Mouse (Mus musculus) olfactory bulb, adult 2 months (tissue): ENCODE measurements around the gene Idh3g. TPM values are rescaled to one million over a fixed set of nuclear protein-coding genes. Genes with fewer than 3 reads are reported as not detected.
"Not testable (repeated sequence)": the region's sequence is repeated elsewhere in the genome, so short reads cannot be mapped to it uniquely, and the experiment has no call there.

Experiments
- H3K27ac ChIP-seq: fragments of 200-500 bp; 2 replicates; pipeline ENCODE4 v1.5.1; 2012; ENCODE audit warnings: low read depth, low read length; ENCODE audit not compliant: insufficient read depth
- H3K4me1 ChIP-seq: fragments of 200-500 bp; 2 replicates; pipeline ENCODE4 v1.6.1; 2012; ENCODE audit warnings: low read length; ENCODE audit not compliant: control insufficient read depth, insufficient read depth
- H3K4me3 ChIP-seq: fragments of 200-500 bp; 2 replicates; pipeline ENCODE4 v1.5.1; 2012; ENCODE audit warnings: mild to moderate bottlenecking, low read depth, low read length, moderate library complexity; ENCODE audit not compliant: insufficient read depth
- CTCF ChIP-seq: fragments of 200-500 bp; IDR thresholded peaks from 2 replicates; pipeline ENCODE4 v1.5.1; 2012; ENCODE audit warnings: low read depth, mild to moderate bottlenecking, low read length, moderate library complexity; ENCODE audit not compliant: insufficient read depth
- POLR2A ChIP-seq: fragments of 200-500 bp; IDR thresholded peaks from 2 replicates; pipeline ENCODE4 v1.6.1; 2012; ENCODE audit warnings: mild to moderate bottlenecking, low read depth, low read length, moderate library complexity; ENCODE audit not compliant: insufficient read depth
- WGBS: fragments of 180-500 bp; shearing (Covaris S2); methylation state at CpG from one replicate; pipeline ENCODE4 v1.1.7; 2018; 5-methylcytosine and 5-hydroxymethylcytosine counted together
- polyA plus RNA-seq: library from polyadenylated mRNA; stranded (reverse); fragments of >200 nt; gene quantifications from 2 replicates; pipeline ENCODE4 v1.2.4, GENCODE M21; 2012; ENCODE audit warnings: low replicate concordance; ENCODE audit not compliant: missing spikeins, insufficient read depth, insufficient read length

Gene Idh3g
- polyA plus RNA-seq, 1 experiment = not detected

DNA sequence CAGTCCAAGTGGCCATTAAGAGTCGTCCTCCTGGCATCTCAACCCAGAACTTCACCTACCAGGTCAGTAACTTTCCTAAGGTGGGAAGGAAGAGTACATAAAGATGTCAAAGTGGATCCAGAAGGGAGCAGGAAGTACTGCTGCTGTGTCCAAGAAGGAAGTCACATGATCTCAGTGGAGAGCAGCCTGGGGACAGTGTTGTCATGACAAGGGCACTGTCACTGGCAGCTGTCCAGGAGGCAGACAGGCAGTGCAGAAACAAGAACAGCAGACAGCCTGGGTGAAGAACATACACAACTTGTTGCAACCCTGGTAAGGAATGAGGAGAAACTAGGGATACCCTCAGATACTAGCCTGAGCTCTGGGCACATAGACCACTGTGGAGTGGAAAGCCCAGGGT is 21.4 kb downstream of the Idh3g start:
- no peak overlapping the region for H3K27ac ChIP-seq
- TF ChIP-seq POLR2A (no peak), CTCF (no peak)
- WGBS = 68% methylated on average over 1 of the region's 1 CpGs
- no peak overlapping the region for H3K4me3 ChIP-seq
- no peaks in the 10 kb centered on the region for H3K4me1 ChIP-seq

DNA sequence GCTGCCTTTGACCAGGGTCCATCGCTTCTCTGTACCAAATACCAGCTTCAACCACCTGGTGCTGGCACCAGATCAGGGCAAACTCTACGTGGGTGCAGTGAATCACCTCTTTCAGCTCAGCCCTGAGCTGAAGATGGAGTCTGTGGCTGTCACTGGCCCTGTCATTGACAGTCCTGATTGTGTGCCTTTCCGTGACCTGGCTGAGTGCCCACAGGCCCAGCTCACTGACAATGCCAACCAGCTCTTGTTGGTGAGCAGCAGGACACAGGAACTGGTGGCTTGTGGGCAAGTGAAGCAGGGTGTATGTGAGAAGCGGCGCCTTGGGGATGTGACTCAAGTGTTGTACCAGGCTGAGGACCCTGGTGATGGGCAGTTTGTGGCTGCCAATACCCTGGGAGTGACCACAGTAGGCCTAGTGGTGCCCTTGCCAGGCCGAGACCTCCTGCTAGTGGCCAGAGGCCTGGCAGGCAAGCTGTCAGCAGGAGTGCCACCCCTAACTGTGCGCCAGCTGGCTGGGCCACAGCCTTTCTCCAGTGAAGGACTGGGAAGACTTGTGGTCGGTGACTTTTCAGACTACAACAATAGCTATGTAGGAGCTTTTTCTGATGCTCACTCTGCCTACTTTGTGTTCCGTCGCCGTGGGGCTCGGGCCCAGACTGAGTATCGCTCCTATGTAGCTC is 27.9 kb downstream of the Idh3g start:
- Histone ChIP-seq H3K4me3 (no peak overlapping the region), H3K4me1 (peaks cover 5% of the 10 kb centered on the region; the same call in 1 of the 2 replicates), H3K27ac (no peak overlapping the region)
- TF ChIP-seq CTCF = no peak
- no peak for TF ChIP-seq POLR2A
- WGBS = 67% methylated on average over 13 of the region's 13 CpGs

DNA sequence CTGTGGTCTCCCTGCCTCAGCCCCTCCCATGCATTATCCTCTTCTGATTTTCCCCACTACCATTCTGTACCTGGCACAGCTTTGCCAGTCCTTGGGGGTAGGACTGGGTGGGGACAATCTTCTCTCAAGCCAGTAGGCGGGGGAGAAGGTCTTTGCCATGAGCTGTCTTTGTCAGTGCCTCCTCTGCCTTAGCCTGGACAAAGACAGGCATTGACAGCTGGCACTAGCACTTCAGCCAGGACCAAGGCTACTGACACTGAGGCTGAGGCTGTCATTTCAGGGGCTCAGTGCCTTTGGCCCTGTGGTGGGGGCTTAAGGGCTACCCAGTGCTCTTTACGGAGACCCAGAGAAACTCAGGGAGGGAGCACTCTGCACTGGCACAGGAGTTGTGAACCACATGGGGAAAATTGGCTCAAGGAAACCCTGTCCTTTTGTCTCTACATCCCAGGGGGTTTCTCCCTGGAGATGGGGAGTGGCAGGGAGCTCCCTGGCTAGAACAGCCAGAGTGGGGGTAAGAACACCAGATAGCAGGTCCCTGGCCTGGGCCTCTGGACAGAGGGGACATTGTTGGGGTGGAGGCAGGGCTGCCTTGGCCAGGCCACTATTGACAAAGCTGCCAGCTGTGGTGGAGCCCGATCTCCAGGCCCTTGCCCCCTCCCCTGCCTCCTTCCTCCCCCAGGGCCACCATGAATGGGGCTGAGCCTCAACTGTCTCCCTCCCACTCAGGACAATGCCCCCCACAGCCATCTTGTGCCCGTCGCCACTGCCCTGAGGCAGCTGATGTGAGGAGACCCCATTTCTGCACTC is 30.2 kb downstream of the Idh3g start, which contains the start of gene Plxnb3:
Plxnb3 (plus strand) TSS at position 757 of the 807 bp plus-strand sequence.
- Histone ChIP-seq H3K4me3 (no peak within 1 kb of the TSS), H3K4me1 (peaks cover 5% of the 10 kb centered on the region; the same call in 1 of the 2 replicates), H3K27ac (no peak within 1 kb of the TSS)
- WGBS = 71% methylated on average over 5 of the region's 5 CpGs
- TF ChIP-seq POLR2A (no peak), CTCF (no peak)

DNA sequence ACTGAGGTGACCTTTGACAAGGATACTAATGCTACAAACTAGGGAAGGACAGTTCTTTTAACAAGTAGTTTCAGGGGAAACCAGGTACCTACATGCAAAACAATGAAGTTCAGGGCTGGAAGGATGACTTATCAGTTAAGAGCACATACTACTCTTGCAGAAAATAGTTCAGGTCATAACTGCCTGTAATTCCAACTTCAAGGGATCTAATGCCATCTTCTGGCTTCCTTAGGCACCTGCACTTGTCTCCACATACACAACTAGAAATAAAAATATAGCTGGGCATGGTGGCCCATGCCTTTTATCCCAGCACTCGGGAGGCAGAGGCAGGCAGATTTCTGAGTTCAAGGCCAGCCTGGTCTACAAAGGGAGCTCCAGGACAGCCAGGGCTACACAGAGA is 37.7 kb downstream of the Idh3g start:
- TF ChIP-seq POLR2A (no peak), CTCF (no peak)
- 100% methylated on average over 1 of the region's 1 CpGs for WGBS

DNA sequence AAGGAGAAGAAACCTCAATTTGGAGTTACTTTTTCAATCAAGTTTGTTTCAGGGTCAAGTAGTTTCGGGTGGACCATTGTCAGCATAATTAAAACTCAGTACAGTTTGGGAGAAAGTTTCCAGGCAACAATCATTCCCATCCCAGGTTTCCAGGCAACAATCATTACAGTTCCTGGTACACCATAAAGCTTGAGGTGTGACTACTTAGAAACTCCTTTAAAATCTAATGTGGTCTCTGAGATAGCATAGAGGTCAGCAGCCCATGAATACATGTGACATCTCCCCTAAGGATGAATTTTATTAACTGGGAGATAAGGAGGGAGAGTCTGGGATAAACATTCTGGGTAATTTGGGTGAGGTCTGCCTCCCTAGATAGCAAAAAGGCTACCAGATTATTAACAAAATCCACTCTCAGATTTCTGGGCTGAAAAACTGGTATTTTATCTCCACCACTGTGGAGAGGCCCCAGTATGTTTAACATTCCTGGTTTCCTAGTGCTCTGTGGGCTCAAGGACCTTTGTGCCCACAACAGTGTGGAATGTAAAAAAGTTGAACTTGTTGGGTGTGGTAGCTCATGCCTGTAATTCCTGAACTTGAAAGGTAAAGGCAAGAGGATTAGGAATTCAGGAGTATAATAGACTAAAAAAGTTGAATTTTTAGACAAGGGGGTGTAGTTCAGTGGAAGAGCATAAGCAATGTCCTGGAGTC is 41.8 kb downstream of the Idh3g start:
- Histone ChIP-seq H3K27ac (no peak overlapping the region), H3K4me1 (no peaks in the 10 kb centered on the region), H3K4me3 (no peak overlapping the region)
- WGBS = 77% methylated on average over 1 of the region's 1 CpGs
- no peak for TF ChIP-seq POLR2A
- TF ChIP-seq CTCF = no peak

More for the DNA sequence above, 37.7 kb downstream of the Idh3g start:
- Histone ChIP-seq H3K4me1 (no peaks in the 10 kb centered on the region), H3K27ac (no peak overlapping the region), H3K4me3 (no peak overlapping the region)

DNA sequence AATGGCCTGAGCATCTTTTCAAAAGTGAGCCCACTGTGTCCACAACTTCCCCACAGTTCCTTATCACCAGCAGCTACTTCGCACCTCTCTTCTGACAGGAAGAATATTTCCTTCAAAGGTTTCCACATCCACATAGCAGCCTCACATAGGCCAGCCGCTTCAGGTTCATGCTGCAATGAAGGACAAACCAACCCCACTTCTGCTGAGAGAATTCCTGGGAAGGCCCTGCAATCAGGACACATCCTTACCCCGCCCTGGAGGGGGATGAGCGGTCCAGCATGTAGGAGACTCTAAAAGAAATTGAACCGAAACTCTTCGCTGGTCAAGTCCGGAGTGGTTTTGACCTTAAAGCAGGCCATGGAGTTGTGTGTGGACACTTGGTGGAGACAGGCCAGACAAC is 46.9 kb downstream of the Idh3g start:
- not testable (repeated sequence) for H3K27ac ChIP-seq, H3K4me3 ChIP-seq, H3K4me1 ChIP-seq
- WGBS = 95% methylated on average over 7 of the region's 7 CpGs

DNA sequence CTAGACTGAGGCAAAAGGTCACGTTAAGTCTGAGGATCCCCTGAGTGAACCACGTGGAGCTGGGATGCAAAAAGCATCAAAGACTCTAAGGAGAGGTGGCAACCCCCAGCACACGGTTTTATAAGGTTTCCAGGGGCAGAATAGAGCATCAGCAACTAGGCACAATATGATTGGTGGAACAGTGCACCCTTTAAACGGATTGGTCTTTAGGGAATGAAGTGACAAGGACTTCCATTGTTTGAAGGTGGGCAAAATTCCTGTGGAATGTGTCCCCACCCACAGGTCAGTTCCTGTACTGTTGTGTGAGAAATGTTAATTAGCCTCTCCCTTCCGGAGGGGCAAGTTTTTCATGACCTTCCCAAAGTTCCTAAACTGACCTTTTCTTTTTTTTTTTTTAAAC is 47.5 kb downstream of the Idh3g start:
- H3K4me1 ChIP-seq = no peaks in the 10 kb centered on the region
- TF ChIP-seq CTCF = no peak
- TF ChIP-seq POLR2A = no peak
- no peak overlapping the region for H3K4me3 ChIP-seq
- 57% methylated on average over 5 of the region's 5 CpGs for WGBS
- no peak overlapping the region for H3K27ac ChIP-seq

DNA sequence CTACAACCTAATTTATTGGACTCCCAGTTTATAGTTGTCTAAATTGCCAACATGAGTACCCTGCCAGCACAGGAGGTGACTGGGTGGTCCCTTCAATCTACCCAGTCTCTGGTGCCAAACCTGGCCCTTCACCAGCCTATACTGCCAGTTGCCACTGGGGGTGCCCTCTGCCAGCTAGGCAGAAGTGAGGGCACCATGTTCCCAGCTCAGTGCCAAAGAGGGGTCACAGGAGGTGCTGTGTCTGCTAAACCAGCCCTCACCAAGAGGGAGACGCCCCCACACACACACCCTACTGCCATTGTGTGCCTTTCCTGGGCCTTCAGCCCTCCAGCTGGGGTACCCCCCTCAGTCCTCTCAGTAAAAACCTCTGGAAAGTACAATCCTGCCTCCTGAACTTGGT is 48.5 kb downstream of the Idh3g start:
- no peaks in the 10 kb centered on the region for H3K4me1 ChIP-seq
- TF ChIP-seq POLR2A = no peak
- 75% methylated on average over 1 of the region's 1 CpGs for WGBS
- H3K4me3 ChIP-seq = no peak overlapping the region
- H3K27ac ChIP-seq = no peak overlapping the region

DNA sequence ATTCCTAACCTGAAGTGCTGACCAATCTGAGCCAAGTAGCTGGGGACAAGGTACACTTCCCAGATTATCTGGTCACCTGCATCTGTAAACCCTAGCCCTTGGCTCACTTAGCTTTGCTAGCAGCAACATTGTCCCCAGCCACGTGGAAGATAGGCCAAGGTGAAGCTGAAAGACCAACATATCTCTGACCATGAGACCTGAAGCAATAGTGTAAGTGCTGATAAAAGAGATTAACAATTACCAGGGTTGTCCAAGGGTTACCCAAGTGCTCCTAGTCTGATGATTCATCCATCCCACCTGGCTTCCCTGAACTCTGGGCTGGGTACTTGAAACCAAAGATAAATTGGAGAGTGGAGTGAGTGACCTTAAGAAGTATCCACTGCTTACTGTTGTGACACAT is 55.8 kb downstream of the Idh3g start:
- TF ChIP-seq CTCF = no peak
- TF ChIP-seq POLR2A = no peak
- Histone ChIP-seq H3K27ac (no peak overlapping the region), H3K4me3 (no peak overlapping the region), H3K4me1 (no peaks in the 10 kb centered on the region)
- 52% methylated on average over 1 of the region's 1 CpGs for WGBS

Other genes with a start within 250 kb of the Idh3g start
- not detected in 2 replicates for gene Dusp9, start 147.5 kb downstream of the Idh3g start, polyA plus RNA-seq
- not detected in 2 replicates for gene Pnck, start 126.8 kb downstream of the Idh3g start, polyA plus RNA-seq
- 112 TPM in 1 of 2 replicates, not detected in the other for gene Slc6a8, start 113.7 kb downstream of the Idh3g start, polyA plus RNA-seq
- 255 TPM in 1 of 2 replicates, not detected in the other for gene Bcap31, start 70.7 kb downstream of the Idh3g start, polyA plus RNA-seq
- not detected in 2 replicates for gene Abcd1, start 70.3 kb downstream of the Idh3g start, polyA plus RNA-seq
- gene Plxnb3, start 29.8 kb downstream of the Idh3g start, polyA plus RNA-seq = not detected in 2 replicates
- not detected in 2 replicates for gene Srpk3, start 12.5 kb downstream of the Idh3g start, polyA plus RNA-seq
- not detected in 2 replicates for gene Ssr4, start 131 bp upstream of the Idh3g start, polyA plus RNA-seq
- 83.9 TPM in 1 of 2 replicates, not detected in the other for gene Pdzd4, start 38.1 kb upstream of the Idh3g start, polyA plus RNA-seq
- not detected in 2 replicates for gene Avpr2, start 105.2 kb upstream of the Idh3g start, polyA plus RNA-seq
- gene L1cam, start 109.2 kb upstream of the Idh3g start, polyA plus RNA-seq = not detected in 2 replicates
- not detected in 2 replicates for gene Arhgap4, start 135.0 kb upstream of the Idh3g start, polyA plus RNA-seq
- gene Naa10, start 135.0 kb upstream of the Idh3g start, polyA plus RNA-seq = not detected in 2 replicates
- not detected in 2 replicates for gene Renbp, start 144.0 kb upstream of the Idh3g start, polyA plus RNA-seq
- 99.2 and 394 TPM in 2 replicates for gene Hcfc1, start 179.5 kb upstream of the Idh3g start, polyA plus RNA-seq
- gene Irak1, start 237.0 kb upstream of the Idh3g start, polyA plus RNA-seq = not detected in 2 replicates